Mouse (Mus musculus) ovary, adult 10 weeks (tissue): Measurements from ENCODE around the gene Defb22. TPM values are rescaled to one million over a fixed set of nuclear protein-coding genes. Genes with fewer than 3 reads are reported as not detected.

Experiments
- polyA plus RNA-seq: library from polyadenylated mRNA; stranded (reverse); fragments of 350-450 nt; fragmentation: Illumina TruSeq; extraction: RNeasy Lipid Tissue Mini Kit (QIAGEN cat#74804); gene quantifications from one replicate; pipeline ENCODE4 v1.2.3, GENCODE M21; 2014

The Defb22 gene
- not detected for polyA plus RNA-seq

DNA sequence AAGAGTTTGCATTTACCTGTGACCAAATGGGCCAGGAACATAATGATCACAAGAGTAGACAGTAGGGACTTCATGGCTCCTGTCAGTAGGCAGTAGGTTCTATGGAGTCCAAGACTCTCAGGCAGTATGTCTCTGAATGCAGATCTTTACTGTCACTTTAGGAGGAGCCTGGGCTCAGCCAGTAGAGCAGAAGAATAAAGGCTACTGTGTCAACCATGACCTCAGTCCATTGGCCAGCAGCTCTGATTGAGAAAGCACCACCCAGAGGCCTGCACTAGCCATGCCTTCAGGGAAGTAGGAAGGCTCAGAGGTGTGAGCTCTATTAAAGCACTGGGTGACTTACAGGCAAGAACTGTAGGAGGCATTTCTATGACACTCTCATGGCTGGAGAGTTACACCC, at the start of gene Defb22:
TSS of gene Defb22 (minus strand) at position 101 of the 400 bp plus-strand sequence.

DNA sequence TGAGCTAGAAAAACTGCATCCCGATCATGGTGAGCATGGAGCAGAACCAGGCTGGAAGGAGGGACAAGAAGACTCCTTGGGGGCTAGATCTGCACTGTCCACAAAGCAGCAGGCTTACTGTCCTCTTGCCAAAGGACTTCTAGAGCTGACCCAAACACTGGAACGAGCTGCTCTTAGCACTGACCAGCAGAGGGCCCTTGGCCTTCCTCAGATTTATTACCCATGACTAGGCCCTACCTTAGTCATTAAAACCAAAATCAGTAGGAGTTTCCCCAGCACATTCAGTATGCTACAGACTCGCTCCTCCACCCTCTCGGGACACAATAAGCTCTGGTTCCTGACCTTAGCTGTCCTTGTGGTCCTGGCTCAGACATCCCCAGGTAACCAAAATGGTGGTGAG, 28.0 kb upstream of the Defb22 start, which contains the start of gene Defb28:
TSS of gene Defb28 (plus strand) at position 275 of the 400 bp plus-strand sequence.

DNA sequence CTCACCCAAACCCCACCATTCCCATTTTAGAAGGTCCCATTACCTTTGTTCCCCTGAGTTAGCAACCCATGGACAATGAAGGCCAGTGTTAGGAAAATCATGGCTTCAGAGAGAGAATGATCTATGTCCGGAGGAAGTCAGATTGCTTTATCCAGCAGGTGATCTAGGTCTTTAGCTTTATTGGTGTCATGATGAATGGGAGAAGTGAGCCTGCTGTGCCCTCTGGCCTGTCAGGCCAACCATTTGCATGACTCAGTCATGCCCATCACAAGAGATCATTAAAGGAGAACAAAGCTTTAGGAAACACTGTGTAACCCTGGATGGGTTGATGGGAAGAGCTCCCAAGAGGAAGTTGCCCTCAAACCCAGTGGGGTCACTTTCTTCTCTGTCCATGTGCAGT, 21.7 kb upstream of the Defb22 start, which contains the start of gene Defb26:
TSS of gene Defb26 (minus strand) at position 101 of the 400 bp plus-strand sequence.

DNA sequence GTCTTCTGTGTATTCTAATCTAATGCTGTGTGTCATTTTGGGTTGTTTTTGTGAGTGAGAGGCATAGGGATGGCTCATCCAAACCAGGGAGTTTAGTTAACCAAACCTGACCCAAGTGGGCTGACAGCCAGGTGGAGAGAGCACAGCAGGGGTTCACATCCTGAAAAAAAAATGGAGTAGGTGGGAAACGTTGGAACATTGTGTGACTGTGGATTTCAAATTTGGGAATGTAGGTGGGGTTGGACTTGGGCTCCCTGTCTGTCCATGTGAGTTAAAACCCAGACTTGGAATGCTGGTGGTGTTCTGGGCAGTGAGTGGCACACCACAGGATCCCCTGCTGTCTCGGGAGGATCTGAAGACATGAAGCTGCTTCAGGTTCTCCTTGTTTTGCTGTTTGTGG, 13.2 kb downstream of the Defb22 start, which contains the start of gene Defb20:
TSS of gene Defb20 (plus strand) at position 301 of the 400 bp plus-strand sequence.

DNA sequence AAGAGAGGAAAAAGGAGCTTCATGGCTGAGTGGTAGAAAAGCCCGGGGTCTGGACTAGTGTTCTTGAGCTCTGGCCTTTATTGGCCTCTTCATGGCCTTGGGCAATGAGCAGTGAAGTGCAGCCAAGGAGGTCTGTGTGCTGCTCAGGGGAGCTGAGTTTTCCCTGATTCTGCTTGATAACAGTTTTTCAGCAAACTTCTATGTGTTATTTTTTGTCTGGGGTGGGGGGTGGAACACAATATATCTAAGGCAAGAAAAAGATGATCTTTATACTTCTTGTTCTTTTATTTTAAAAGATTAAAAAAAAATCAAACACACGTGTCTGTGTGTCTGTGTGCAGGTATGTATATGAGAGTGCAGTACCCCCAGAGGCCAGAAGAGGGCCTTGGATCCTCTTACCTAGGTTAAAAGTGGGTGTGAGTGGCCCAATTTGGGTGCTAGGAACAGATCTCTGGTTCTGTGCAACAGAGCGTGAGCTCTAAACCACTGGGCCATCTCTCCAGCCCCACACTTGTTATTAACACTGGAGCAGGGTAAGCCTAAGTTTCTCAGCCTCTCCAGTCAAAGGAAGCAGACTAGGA, 25.3 kb downstream of the Defb22 start, which contains the start of gene Defb23:
TSS of gene Defb23 (minus strand) at position 51 of the 581 bp plus-strand sequence.

Other genes starting within 250 kb of the Defb22 start
- 29.5 TPM for gene Tbc1d20, start 196.3 kb downstream of the Defb22 start, polyA plus RNA-seq
- gene Rbck1, start 157.5 kb downstream of the Defb22 start, polyA plus RNA-seq, result 0.54 TPM
- gene Trib3, start 146.1 kb downstream of the Defb22 start, polyA plus RNA-seq, result not detected
- not detected for gene Nrsn2, start 113.5 kb downstream of the Defb22 start, polyA plus RNA-seq
- 3.2 TPM for gene Sox12, start 92.1 kb downstream of the Defb22 start, polyA plus RNA-seq
- 12.9 TPM for gene Zcchc3, start 75.1 kb downstream of the Defb22 start, polyA plus RNA-seq
- gene 6820408C15Rik, start 74.6 kb downstream of the Defb22 start, polyA plus RNA-seq, result 4.4 TPM
- gene Defb23, start 25.5 kb downstream of the Defb22 start, polyA plus RNA-seq, result not detected
- 4.8 TPM for gene Defb20, start 13.1 kb downstream of the Defb22 start, polyA plus RNA-seq
- gene Defb26, start 21.6 kb upstream of the Defb22 start, polyA plus RNA-seq, result not detected
- gene Defb28, start 28.1 kb upstream of the Defb22 start, polyA plus RNA-seq, result not detected
- not detected for gene Defb29, start 50.0 kb upstream of the Defb22 start, polyA plus RNA-seq
- not detected for gene Gm17416, start 79.2 kb upstream of the Defb22 start, polyA plus RNA-seq
- not detected for gene Defb21, start 82.6 kb upstream of the Defb22 start, polyA plus RNA-seq
- 21.0 TPM for gene Defb19, start 90.2 kb upstream of the Defb22 start, polyA plus RNA-seq
- gene Defb45, start 109.3 kb upstream of the Defb22 start, polyA plus RNA-seq, result not detected
- gene Defb36, start 114.2 kb upstream of the Defb22 start, polyA plus RNA-seq, result not detected
- gene Defb25, start 132.9 kb upstream of the Defb22 start, polyA plus RNA-seq, result not detected
- gene Rem1, start 136.8 kb upstream of the Defb22 start, polyA plus RNA-seq, result 1.5 TPM
- 35.9 TPM for gene H13, start 179.3 kb upstream of the Defb22 start, polyA plus RNA-seq
- 23.2 TPM for gene Mcts2, start 196.9 kb upstream of the Defb22 start, polyA plus RNA-seq
- 21.2 TPM for gene Id1, start 246.1 kb upstream of the Defb22 start, polyA plus RNA-seq